Mouse (Mus musculus) heart, adult 18-20 months (tissue): ENCODE data around the gene 1700025F22Rik. TPM values are rescaled to one million over a fixed set of nuclear protein-coding genes. Genes with fewer than 3 reads are reported as not detected.
"Not testable (repeated sequence)": the region's sequence is repeated elsewhere in the genome, so short reads cannot be mapped to it uniquely, and the experiment has no call there.

Experiments used
- DNase-seq, 2 experiments: peaks; one replicate each; pipeline ENCODE4 v3.0.0; 2021 to 2022; ENCODE audit warnings: mixed read lengths in 1 of 2
- long read RNA-seq, 2 experiments: library from polyadenylated mRNA; stranded (forward); transcript quantifications; one replicate each; pipeline ENCODE4 v2.0.0; 2021
- total RNA-seq, 2 experiments: library from RNA; stranded (reverse); gene quantifications; 2 replicates each; pipeline ENCODE4 v1.2.3; 2021

1700025F22Rik gene
- total RNA-seq, result not detected
- long read RNA-seq, experiment 1, result 0 reads
- long read RNA-seq, experiment 2, result 0 reads

DNA sequence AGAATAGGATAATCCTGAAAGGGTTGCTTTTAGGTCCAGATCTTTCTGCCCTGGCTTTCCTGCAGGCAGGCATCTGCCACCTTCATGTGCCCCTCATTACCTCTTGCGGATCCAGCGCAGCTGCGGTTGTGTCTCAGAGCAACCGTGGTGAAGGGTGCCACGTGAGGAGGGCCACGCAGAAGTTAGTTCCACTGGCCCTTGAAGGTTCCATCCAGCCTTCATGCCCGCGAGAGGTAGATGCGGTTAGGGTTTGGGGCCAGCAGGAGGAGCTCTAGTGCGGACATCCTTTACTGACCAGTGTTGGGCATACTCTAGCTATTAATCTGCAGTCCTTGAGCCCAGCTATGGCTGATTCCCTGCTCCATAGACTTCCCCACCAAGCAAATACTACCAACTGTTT lies at the start of gene 1700025F22Rik:
TSS of gene 1700025F22Rik (minus strand) at position 149 of the 400 bp plus-strand sequence.
- peak; percentile 15 to 18 for DNase-seq

DNA sequence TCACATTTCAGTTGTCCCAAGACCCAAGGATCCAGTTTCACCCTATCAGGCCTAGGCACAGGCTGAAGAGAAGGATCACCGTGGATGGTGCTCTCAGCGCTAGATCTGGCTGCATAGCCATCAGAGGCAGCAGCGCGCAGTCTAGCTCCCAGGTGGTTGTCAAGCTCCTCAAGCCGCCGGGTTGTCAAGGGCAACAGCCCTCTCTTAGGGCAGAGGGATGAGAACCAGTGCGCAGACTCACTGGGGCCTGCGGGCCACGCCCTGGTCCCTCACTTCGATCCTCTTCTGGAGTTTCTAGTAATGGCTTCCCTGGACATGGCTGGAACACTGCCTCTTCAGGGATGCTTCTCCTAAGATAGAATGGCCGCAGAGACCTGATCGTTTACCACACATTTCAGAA lies 31.4 kb upstream of the 1700025F22Rik start, which contains the start of gene Ms4a13:
TSS of gene Ms4a13 (minus strand) at position 192 of the 400 bp plus-strand sequence.
- no peak for DNase-seq

DNA sequence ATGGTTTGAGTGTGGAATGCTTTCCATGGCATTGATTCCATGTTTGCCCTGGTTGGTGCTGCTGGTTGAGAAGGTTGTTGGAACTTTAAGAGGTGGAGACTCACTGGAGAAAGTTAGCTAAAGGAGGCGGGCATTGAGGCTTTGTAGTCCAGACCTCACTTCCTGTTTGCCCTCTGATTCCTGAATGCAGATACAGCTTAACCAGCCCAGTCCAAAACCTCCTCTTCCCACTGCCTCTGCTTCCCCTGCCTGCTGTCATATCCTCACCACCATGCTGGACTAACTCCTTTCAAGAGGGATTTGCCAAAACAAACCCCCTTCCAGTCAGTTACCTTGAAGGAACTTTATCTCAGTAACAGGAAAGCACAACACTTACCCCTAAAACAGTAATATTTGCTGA lies 27.4 kb upstream of the 1700025F22Rik start:
- peak in 1 of 2 experiments; percentile 1 for DNase-seq

DNA sequence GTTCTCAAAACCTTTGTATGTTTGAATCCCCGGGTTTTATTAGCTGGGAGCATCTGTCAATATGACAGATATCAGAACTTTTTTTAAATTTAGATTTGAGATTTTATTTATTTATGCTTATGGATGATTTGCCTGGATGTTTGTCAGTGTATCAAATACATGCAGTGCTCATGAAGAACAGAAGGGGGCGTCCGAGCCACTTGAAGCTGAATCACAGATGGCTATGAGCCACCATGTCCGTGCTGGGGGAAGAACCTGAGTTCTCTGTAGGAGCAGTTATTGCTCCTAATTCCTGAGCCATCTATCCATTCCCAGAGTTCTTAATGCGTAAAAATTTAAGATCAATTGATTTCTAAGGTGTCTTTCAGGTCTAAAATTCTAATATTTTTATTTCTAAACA lies 19.0 kb upstream of the 1700025F22Rik start:
- peak; percentile 33 to 36 for DNase-seq

DNA sequence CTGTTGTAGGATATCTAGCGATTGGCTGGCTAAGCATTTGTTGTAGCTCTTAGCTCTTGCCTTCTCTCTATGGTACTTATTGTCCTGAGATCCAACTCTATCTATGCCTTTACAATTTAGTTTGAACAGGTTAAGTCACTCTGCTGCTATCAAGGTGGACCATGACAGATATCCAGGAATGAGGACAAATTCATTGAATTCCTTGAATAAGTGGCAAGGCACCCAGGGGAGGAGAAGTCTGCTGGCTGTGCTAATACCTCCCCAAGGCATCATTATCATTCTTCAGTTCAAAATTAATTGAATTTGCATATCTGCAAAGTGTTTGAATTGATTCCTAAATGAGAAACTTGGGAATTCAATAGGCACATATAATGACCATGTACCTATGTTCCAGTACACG lies 12.3 kb upstream of the 1700025F22Rik start:
- no peak for DNase-seq

DNA sequence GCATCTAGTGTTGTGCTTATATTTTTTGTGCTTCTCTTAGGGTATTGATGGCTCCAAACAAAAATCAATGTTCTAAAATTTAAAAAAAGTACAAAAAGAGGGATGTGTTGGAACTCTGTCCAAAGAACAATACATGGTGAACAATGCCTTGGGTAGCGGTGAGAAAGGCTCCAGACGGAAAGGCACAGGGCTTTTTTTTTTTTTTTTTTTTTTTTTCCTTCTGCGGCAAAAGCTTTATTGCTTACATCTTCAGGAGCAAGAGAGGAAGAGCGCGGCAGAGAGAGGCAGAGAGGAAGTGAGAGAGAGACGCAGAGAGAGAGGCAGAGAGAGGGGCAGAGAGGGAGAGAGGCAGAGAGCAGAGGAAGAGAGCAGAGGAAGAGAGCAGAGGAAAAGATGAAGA lies 7.2 kb downstream of the 1700025F22Rik start:
- not testable (repeated sequence) for DNase-seq

DNA sequence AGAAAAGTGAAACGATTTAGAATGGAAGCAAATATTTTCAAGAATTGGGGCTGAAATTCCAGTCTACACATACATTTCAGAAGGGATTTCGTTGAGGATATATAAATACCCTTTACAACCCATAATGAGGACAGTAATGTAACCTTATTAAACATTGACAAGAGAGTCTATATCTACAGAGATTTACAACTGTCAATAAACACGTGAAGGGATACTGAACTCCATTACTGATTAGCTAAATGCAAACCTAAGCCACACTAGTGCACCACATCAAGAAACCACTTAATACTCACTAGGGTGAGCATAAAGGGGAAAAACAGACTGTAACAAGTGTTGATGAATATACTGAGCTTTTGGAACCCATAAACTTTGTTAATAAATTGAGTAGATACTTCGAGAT lies 29.8 kb downstream of the 1700025F22Rik start:
- DNase-seq, result no peak

DNA sequence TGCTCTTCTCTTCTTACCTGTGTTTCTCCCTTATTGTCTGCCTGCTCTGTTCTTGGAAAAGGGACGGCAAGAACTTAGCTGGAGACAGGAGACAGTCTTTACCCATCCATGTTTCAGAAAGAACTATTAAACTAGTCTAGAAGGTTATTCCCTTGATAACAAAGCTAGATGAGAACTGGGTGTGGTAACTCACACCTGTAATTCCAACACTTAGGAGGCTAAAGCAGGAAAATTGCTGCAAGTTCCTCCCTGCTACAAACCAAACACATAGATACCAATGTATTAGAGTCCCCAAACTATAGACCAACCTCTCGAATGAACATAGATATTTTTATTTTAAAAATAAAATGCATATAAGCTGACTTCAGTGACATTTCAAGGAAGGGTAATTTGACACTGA lies 30.3 kb downstream of the 1700025F22Rik start:
- DNase-seq, result no peak

DNA sequence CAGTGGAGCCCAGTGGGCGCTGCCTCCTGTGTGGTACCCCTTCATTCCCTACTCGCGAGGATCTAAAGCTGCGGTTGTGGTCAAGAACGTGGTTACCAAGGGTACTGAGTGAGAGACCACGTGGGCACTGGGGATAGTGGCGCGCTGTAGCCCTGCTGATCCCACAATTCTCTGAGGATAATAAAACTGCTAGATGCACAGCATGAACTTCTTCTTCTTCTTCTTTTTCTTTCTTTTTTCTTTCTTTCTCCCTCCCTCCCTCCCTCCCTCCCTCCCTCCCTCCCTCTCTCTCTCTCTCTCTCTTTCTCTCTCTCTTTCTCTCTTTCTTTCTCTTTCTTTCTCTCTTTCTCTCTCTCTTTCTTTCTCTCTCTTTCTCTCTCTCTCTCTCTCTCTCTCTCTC lies 34.3 kb downstream of the 1700025F22Rik start, which contains the start of gene 1700017D01Rik:
TSS of gene 1700017D01Rik (minus strand) at position 101 of the 400 bp plus-strand sequence.
- DNase-seq, result not testable (repeated sequence)

DNA sequence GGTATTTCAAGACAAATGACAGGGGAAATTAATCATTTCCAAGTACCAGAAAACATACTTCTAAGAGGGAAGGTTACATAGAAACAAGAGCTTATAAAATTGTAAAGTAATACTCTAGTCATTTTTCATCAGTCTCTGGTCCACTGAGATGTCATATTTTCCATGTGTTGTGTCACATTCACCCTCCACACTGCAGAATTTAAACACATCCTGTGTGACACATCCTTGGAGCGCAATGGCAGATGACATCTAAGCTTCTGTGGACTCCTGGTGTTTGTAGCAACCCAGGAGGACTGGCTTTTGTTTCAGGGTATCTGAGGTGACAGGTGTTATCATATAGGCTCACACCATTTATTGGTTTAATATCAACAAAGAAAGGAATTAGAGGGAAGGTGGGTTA lies 35.4 kb downstream of the 1700025F22Rik start:
- DNase-seq, result no peak

DNA sequence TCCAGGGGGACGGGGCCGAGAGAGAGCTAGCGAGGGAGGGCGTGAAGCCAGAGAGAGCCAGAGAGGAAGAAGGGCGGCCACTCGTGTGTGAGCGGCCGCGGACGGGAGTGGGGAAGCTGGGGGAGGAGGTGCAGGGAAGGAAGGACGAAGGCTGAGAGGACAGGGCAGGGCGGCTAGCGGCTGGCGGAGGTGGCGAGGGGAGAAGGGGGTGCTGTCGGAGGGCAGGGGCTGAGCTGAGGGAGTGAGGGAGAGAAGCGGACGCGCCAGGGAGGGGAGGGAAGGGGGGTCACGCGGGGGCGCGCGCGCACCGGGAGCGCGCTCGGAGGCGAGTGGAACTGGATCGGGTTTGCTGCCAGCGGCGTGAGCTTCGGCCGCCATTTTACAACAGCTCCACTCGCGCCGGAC lies 44.1 kb downstream of the 1700025F22Rik start:
- DNase-seq, result peak; percentile 30 to 46

DNA sequence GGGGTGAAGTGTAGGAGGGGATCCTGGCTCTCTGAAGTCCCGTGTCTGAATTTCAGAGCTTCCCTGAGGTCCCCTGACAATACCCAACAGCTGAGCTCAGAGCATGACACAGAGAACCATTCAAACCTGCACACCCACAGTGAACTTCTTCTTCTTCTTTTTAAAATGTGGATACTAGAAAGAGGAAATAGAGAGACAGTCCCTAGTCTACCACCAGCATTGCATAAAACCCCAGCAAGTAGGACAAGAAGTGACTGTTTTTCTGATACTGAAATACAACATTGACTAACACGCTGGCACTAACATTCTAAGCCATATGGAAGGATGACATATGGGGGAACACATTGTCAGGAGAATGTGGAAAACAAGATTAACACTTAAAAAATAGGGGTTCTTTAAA lies 45.8 kb downstream of the 1700025F22Rik start:
- no peak for DNase-seq

DNA sequence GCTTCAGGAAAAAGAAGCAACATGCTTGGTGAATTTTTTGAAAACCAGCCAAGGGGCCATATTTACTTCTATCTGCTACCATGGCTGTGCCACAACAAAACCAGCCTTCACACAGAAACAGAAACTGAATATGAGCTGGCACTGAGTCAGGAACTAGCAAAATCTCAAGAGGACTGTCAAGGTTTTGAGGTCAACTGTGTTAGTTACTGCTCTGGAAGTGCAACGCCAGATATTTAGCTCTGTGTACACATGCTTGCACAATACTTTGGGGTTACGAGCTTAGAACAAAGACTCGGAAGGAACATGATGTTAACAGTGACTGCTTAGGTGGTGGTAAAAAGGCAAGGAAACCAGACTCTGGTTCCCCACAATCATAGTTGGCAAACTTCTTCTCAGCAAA lies 57.4 kb downstream of the 1700025F22Rik start:
- DNase-seq, result peak; percentile 58 to 81

DNA sequence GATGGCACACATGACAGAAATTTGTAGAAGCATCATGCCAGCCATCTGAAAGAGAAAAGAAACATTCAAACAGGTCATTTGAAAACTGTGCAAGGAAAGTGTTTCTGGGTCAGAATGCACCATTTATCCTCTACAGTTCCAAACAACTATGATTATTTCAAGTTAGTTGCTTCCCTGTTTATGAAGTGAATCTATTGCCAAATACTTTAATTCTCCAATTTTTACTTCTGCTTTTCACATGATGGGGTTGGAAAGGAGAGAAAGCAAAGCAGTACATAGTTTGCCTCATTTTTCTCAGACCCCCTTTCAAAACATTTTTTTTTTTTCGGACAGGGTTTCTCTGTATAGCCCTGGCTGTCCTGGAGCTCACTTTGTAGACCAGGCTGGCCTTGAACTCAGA lies 63.2 kb downstream of the 1700025F22Rik start:
- DNase-seq, result no peak

DNA sequence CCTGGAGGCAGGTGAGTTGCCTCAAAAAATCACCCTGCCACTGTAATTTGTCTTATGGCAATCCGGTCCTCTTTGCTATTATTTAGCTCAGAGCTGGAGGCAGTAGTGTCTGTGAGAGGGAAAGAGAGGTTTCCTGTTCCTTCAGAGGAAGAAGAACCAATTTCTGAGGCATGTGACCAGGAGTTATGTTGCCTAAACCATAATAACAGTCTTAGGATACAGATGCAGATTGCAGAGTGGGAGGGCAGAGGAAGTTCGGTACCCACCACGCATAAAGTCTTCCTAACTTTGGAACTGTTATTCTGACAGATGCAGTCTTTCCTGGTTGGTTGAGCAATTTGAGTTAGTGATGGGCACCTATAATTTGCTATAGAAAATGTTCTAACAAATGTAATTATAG lies 66.7 kb downstream of the 1700025F22Rik start:
- no peak for DNase-seq

DNA sequence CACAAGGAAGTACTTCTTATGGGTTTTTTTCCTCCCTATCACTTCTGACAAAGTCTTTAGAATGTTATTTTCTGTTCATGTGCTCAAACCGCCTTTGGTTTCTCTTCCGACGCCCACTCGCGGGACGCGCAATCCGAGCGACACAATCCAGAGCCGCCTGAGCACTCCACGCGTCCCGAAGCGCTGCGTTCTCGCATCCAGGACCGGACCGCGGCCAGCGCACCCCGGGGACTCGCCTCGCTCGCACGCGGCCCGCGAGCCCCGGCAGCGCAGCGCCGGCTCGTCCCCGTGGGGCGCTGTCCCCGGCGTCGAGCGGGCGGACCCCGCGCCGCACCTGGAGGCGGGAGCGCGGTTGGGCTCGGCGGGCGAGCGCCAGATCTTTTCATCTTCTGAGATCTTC lies 73.0 kb downstream of the 1700025F22Rik start:
- DNase-seq, result not testable (repeated sequence)

Other genes with a start within 250 kb of the 1700025F22Rik start
- gene Zp1, start 244.7 kb downstream of the 1700025F22Rik start, total RNA-seq, result not detected
- gene Ptgdr2, start 228.2 kb downstream of the 1700025F22Rik start, total RNA-seq, result not detected
- gene Ccdc86, start 216.1 kb downstream of the 1700025F22Rik start, total RNA-seq, result 1 to 10 TPM; 6.5 TPM
- not detected for gene Ms4a10, start 190.7 kb downstream of the 1700025F22Rik start, total RNA-seq
- gene Ms4a15, start 172.1 kb downstream of the 1700025F22Rik start, total RNA-seq, result not detected
- gene Ms4a18, start 147.3 kb downstream of the 1700025F22Rik start, total RNA-seq, result not detected
- gene Ms4a8a, start 84.2 kb downstream of the 1700025F22Rik start, total RNA-seq, result 1 to 10 TPM; 2.0 to 2.1 TPM
- gene 1700017D01Rik, start 34.4 kb downstream of the 1700025F22Rik start, total RNA-seq, result not detected
- gene Ms4a13, start 31.4 kb upstream of the 1700025F22Rik start, total RNA-seq, result not detected
- gene Ms4a12, start 67.1 kb upstream of the 1700025F22Rik start, total RNA-seq, result not detected
- 1 to 10 TPM in 1 of 2 experiments, under 1 TPM in 1; 0.35 to 4.4 TPM for gene Ms4a1, start 100.9 kb upstream of the 1700025F22Rik start, total RNA-seq
- gene Ms4a5, start 118.6 kb upstream of the 1700025F22Rik start, total RNA-seq, result not detected
- gene Ms4a14, start 149.1 kb upstream of the 1700025F22Rik start, total RNA-seq, result under 1 TPM in 1 of 2 experiments, not detected in 1; 0.12 TPM
- 1 to 10 TPM; 1.7 to 1.9 TPM for gene Ms4a7, start 170.8 kb upstream of the 1700025F22Rik start, total RNA-seq
- 1 to 10 TPM; 9.1 to 9.5 TPM for gene Ms4a4a, start 210.2 kb upstream of the 1700025F22Rik start, total RNA-seq
- 1 to 10 TPM in 1 of 2 experiments, under 1 TPM in 1; 0.94 to 1.3 TPM for gene Ms4a4c, start 239.4 kb upstream of the 1700025F22Rik start, total RNA-seq